Mouse (Mus musculus) monocyte, adult 59 days (primary cell): ENCODE results near the gene Ibsp. TPM values are rescaled to one million over a fixed set of nuclear protein-coding genes. Genes with fewer than 3 reads are reported as not detected.

Experiments used
- total RNA-seq, 2 experiments: library from RNA; stranded (reverse); gene quantifications; one replicate each; pipeline ENCODE4 v1.2.4; 2023

Gene Ibsp
- not detected for total RNA-seq

GRCm38 (mm10) chr5:104298994-104299393, at the start of gene Ibsp:
TSS of gene Ibsp (plus strand) at chr5:104299171.

GRCm38 (mm10) chr5:104325029-104325428, 26.1 kb downstream of the Ibsp start, which contains the start of gene Mepe:
TSS of gene Mepe (plus strand) at chr5:104325329.

Other genes with a start within 250 kb of the Ibsp start
- not detected for gene Gm17660, start 221.6 kb upstream of the Ibsp start, total RNA-seq
- gene Sparcl1, start 185.4 kb upstream of the Ibsp start, total RNA-seq, result not detected
- not detected for gene Dspp, start 128.5 kb upstream of the Ibsp start, total RNA-seq
- not detected for gene Dmp1, start 96.6 kb upstream of the Ibsp start, total RNA-seq
- gene Mepe, start 26.2 kb downstream of the Ibsp start, total RNA-seq, result not detected
- gene Spp1, start 135.9 kb downstream of the Ibsp start, total RNA-seq, result 1 to 10 TPM; 1.4 to 2.2 TPM
- gene Pkd2, start 160.3 kb downstream of the Ibsp start, total RNA-seq, result 1 to 10 TPM; 6.0 to 6.3 TPM
- gene BC005561, start 209.2 kb downstream of the Ibsp start, total RNA-seq, result 1 to 10 TPM; 7.4 to 7.5 TPM